Mouse (Mus musculus): Measurements from ENCODE around the gene Adarb1.
A peak's percentile ranks its signal among the peaks of the same experiment; 100 is the strongest.
"Not testable (repeated sequence)": the region's sequence is repeated elsewhere in the genome, so short reads cannot be mapped to it uniquely, and the experiment has no call there.

Gene Adarb1

DNA sequence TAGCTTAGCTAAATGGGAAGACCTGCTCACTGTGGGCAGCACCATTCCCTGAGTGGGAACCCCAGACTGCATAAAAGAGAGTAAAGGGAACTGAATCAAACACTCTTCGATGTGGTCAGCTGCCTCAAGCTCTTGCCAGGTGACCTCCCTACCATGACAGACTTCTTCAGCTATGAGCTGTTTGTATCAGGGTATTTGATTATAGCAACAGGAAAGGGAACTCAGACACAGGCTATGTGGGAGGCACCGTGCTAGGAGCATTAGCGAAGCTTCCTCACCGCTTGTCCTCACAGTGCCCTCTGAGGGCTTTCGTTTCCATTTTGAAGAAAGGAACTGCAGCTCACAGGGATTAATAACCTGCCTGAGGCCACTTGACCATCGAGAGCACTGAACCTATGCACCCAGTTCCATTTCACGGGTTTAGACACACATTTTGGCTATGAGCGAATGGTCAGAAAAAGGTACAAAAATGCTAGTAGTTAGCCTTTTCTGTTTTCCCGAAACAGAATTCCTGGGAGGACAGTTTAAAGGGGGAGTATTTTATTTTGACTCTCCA lies 103.3 kb downstream of the Adarb1 start:
- no peak for DNase-seq (ENCODE audit: low spot score)

DNA sequence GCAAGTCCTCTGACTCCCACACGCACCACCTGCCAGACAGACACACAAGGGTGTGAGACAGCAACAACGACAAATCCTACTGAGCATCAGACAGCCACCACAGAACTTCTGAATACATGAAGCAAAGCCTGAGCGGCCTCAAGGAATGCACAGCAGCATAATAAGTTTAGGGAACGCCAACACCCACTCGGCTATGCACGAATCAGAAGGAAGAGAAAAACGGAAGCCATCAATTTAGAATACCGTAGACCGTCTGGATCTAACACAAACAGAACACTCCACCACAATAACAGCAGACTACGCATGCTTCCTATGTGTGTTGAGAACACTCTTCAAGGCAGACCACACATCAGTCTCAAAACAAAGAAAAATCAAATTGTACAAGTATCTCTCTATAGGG lies 109.1 kb downstream of the Adarb1 start:
- no peak for DNase-seq (ENCODE audit: low spot score)

DNA sequence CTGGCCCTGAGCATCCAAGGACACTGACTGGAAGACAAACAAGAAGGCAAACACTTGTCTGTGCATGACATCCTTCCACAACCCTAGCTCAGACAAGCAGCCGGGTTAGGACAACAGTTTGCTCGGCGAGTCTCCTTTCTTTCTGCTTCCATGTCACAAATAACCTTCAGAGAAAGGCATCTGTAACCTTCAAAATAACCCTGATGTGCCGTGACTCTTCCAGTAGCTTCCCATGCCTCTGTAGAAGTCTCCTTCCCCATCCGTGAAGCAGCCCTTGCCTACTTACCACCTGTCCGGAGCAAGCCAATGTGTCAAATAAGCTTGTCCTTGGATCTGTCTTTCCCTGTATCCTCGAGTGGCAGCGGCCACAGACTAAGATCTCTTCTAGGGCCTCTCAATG lies 112.3 kb downstream of the Adarb1 start:
- DNase-seq (ENCODE audit: low spot score) = no peak

DNA sequence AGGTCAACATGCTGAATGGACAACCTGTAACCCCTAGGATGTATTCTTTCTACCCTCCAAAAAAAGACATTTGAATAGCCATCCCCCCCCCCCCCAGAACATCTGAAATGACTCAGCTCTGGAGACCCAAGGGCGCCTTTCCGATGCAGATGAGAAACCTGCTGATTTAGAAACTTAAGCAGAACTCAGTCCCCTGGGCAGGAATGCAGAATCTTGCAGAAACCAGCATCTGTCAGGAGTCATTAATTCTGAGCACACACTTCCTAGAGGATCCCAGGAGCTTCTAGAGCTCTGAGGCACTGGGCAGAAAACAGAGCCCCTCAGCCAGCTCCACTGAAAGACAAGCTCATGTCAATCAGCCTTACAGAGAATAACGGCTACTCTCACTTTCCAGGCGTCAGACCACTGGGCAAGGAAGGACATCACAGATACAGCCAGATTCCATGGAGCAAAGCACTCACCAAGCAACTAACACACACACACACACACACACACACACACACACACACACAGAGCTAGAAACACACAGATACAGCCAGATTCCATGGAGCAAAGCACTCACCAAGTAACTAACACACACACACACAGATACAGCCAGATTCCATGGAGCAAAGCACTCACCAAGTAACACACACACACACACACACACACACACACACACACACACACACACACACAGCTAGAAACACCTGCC lies 113.1 kb downstream of the Adarb1 start:
- no peak for DNase-seq (ENCODE audit: low spot score)

DNA sequence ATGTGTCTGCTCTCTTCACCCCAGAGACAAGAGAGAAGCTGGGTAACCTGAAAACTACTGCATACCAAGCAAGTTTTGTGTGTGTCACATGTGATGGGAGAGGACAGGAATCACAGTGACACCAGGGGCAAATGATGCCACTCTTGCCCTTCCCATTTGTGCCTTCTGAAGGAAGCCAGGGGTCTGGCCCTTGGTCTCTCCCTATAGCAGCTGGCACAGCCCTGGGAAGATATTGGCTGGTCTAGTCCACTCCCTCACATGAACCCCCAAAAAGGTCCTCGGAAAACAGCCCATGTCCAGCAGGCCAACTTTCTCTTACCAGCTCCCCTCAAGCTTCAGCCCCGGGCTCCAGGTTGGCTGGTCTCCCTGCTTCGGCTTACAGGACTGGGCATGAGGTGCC lies 113.7 kb downstream of the Adarb1 start:
- no peak for DNase-seq (ENCODE audit: low spot score)

DNA sequence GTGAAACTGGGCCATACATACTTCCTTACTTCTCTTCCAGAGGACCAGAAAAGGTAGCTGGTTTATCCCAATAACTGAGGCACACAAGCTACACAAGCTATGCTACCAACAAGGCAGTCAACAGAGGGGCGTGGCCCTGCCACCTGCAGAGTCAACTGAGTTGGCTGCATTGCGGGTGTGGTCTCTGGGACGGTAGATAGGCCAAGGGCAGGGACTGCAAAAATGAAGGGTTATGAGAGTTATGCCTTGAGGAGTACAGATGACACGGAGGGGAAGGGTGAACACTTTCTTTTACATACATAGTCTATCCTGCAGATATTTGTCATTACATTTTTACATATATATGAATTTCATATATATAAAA lies 117.2 kb downstream of the Adarb1 start:
- DNase-seq (ENCODE audit: low spot score) = no peak

DNA sequence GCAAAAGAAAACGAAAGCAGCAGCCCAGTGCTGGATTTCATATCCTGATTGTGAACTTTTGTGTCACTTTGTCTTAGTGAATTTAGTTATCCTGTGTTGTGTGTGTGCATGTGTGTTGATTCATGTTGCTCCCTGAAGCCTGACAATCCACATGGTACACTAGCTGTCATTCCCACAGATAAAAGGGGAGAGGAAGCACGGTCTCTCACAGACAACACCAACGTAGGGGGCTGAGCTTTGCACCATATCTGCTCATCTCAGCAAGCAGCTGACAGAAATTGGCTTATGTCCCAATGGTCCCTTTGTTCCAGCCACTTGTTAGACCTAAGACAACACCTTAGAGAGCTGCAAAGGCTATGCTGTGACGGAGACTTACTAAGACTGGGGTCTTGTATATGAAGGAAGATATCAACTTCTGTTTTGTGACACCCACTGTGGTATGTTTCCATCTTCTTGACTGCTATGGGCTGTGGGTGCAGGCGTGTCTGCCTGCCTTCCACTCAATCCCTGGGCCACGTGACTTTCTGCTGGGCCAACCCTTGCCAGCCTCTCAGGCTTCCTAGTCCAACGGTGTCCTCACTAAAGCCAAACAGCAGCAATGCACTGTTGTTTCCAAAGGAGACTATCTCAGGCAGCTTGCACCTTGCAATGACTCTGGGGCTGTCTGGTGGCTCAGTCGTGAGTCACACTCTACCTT lies 117.7 kb downstream of the Adarb1 start:
- no peak for DNase-seq (ENCODE audit: low spot score)

DNA sequence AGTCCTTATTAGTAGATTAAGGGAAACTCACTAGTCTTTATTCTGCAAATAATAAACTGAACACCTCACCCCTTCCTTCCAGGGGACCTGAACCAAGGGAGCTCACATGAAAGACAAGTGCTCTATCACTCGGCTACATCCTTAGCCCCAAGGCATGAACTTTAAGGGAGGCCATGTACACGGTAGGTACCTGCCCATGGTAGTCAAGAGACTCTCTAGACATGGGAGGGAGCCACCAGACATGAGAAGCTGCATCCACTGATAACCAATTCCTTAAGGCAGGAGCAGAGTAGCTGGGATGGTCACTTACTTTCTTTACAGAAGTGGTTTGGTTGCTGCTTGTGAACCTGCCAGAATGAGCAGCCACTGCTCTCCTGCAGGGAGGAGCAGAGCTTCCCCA lies 118.9 kb downstream of the Adarb1 start:
- no peak for DNase-seq (ENCODE audit: low spot score)

DNA sequence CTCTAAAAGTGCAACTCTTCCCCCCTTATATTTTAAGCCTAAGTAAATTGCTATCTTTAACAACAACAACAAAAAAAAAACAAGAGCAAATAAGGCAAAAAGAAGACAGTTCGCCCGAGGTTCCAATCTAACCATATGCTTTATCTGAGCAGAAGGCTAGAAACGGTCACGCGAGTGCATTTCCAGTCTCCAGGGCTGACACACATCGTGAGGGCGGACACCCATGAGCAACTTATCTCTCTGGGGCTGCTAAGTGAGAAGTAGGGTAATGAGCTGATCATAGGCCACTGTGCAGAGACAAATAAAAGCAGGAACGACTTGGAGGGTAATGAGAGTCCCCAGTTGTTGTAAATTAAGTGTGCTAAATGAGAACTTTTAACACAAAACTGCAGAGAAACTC lies 119.4 kb downstream of the Adarb1 start:
- no peak for DNase-seq (ENCODE audit: low spot score)

DNA sequence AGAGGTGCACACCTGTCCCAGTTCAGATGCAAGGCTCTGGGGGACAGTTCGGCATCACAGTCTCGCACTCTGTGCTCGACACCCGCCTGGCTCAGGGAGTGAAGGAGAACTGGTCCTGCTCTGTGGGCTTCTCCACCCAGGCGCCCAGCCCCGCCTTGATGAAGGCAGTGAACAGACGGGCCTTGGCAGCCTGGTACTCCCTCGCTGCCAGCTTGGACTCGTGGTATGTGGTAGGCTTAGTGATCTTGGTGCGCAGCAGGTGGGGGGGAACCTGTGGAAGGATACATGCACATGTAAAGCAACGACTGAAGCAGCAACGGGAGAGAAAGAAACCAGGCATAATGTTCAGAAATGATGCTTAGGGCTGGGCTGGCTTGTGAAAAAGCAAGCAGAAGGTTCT lies 123.4 kb downstream of the Adarb1 start:
- peak; percentile 51 for DNase-seq (ENCODE audit: low spot score)

DNA sequence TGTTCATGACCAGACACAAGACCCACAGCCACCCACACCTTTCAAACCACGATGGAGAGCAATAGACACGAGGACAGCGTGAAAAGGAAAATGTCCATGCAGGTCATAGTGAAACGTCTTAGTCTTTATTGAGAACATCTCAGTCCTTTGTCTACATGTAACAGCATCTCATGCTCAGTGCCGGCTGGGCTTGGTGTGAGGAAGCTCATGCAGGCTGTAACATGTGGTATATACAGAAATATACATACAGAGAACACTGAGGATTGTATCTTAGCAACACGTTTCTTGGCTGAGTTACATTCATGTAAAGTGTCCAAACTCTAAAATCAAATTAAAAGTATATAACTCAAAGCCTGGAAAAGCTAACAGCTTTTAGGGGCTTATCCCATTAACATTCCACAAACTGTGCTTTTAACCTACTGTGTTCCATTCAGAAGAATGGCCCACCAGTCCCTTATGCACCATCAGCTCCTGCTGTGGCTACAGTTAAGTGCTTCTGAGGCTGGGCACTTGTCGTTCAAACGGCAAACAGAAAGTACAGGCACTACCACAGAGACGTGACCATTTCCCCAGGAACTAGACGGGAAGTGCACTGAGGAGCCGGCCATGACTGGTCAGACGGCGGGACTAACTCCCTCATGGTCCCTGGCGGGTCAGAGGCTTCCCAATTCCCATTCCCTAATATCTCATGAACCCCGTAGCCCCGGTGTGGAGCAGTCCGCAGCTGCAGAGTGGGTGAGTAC lies 127.3 kb downstream of the Adarb1 start:
- no peak for DNase-seq (ENCODE audit: low spot score)

DNA sequence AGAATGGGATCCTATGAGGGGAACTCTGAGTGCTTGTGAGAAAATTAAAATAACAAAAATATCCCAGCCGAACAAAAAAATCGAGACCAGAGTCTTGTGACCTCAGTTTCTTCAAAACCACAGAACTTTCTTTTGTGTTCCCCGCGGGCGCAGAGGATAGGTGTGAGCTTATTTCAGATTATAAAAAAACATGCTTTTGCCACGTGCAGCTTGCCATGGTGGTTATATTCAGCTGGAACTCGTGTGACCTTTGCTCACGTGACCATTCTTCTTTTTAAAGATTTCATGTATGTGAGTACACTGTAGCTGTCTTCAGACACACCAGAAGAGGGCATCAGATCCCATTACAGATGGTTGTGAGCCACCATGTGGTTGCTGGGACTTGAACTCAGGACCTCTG lies 128.5 kb downstream of the Adarb1 start:
- no peak for DNase-seq (ENCODE audit: low spot score)

DNA sequence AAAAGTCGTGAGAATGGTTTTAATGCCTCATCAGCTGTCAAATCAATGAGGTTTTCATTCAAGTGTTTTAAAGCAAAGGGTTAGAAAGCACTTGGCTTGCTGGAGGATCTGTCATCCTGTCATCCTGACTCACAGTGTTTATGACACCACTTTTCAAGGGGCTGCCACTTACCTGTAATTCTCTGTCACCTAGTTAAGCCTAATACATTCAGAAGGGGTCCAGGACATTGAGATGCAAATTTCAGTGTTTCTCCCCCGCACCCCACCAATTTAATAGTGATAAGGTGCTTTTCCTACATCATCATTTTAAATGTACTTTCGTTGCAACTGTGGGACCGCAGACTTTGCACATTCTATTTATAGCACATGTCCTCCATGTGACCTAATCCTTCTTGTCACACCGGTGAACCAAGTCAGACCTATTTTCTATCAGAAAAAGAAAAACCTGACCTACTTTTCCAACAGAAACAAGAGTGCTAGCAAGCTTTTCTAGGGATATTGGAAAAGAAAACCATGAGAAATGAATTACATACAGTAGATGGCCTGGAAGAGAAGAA lies 129.4 kb downstream of the Adarb1 start:
- no peak for DNase-seq (ENCODE audit: low spot score)

DNA sequence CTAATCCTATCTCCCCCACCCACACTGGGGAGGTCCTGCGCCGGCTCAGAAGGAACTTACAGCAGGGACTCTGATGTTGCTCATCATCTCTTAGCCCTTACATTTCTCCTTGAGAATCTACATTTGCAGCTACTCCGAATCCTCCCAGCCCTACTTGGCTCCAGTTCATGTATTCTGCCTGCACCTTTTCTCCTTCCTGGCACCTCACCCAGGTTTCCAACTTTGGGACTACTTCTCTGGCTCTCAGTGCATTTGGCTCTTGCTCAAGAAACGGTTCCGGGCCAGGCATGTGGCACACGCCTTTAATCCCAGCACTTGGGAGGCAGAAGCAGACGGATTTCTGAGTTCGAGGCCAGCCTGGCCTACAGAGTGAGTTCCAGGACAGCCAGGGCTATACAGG lies 130.4 kb downstream of the Adarb1 start:
- no peak for DNase-seq (ENCODE audit: low spot score)

DNA sequence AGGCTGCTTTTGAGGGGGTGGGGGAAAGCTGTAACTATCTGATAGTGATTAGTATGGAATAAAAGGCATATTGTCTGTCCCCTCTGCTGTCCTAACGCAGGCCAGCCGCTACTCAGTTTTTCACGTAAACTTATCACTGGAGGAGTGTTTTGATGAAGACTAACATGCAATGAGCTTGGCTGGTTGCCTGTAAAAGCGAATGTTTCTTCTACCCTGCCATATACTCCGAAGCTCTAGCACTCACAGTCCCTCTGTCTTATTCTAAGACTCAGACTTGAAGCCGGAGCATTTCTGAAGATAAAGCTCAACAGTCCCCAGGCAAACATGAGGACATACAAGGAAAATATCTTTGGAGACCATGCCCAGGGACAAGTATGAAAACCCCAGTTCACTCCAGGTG lies 133.2 kb downstream of the Adarb1 start:
- DNase-seq (ENCODE audit: low spot score) = no peak

DNA sequence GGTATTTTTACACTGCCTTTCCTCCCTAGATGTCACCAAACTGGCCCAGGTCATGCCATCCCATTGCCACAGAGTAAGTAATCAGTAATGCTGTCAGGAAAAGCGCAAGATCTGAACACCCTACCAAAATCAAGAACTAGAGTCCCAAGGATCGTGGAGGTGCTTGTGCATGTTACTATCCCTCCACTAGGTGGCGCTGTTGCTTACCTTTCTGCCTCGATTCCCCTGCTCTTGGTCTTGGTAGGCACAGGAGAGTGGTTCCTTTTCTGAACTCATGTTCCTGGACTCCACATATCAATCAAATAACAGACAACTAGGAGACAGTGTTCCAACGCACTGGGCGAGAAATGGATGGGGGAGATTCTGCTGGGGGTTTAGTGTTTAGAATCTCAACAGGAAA lies 135.2 kb downstream of the Adarb1 start:
- peak; percentile 77 for DNase-seq (ENCODE audit: low spot score)

DNA sequence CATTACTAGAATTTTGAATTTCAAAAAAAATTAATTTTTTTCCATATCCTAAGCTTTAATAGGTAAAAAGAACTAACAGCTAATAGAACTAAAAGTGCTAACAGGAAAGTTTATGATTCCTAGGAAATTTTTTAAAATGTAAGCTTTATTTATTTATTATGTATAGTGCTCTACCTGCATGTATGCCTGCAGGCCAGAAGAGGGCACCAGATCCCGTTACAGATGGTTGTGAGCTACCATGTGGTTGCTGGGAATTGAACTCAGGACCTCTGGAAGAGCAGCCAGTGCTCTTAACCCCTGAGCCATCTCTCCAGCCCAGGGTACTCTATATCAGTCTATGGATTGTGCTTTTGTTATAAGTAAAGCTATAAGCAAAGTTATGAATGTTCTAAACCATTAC lies 136.0 kb downstream of the Adarb1 start:
- DNase-seq (ENCODE audit: low spot score) = not testable (repeated sequence)

DNA sequence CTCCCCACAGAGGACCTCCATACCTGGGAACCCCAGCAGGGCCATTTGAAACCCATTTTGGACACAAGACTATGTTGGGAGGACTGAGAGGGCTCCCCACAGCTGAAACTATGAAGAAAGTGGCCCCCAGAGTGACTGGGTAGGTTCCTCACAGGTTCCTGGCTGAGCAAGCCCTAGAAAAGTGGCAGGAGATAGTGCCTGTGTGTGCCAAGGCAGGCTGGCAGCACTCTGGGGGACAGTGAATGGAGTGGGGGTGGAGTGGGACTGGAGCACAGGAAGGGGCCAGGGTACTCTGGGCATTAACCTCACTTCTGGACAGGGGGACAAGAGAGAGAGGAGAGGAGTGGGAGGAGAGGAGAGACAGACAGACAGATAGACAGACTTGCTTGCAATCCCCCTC lies 144.3 kb downstream of the Adarb1 start:
- no peak for DNase-seq (ENCODE audit: low spot score)

DNA sequence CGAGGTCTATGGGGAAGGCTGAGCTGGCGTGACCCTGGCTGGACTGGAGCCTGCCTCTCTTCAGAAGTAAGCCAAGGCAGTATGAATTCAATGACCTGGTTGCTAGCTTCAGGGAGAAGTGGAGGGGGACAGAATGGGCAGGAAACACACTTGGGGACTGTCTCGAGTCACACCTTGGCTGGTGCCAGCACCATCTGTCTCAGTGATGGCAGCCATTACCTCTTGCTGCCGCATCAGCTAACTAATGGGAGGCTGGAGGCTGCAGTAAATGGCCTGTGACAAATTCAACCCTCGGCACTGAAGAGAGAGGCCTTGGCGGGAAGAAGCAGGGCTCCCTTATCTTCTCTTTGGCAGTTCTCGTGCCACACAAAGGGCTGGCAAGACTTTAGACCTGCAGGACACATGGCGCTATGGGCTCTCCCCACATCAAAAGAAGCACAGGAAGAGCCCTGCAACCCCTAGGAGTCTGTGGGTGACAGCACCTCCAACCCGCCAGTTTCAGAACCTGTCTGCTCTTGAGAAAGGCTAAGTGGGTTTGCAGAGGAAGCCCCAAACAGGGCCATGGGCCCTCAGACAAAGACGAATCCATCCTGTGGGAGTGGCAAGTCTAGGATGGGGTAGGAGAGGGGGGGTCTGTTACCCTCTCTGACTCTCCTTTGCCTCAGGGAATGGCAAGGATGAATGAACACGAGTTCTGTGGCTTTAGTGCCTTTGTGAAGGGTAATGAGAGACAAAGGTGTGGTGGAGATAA lies 144.9 kb downstream of the Adarb1 start:
- peak; percentile 2 for DNase-seq (ENCODE audit: low spot score)

DNA sequence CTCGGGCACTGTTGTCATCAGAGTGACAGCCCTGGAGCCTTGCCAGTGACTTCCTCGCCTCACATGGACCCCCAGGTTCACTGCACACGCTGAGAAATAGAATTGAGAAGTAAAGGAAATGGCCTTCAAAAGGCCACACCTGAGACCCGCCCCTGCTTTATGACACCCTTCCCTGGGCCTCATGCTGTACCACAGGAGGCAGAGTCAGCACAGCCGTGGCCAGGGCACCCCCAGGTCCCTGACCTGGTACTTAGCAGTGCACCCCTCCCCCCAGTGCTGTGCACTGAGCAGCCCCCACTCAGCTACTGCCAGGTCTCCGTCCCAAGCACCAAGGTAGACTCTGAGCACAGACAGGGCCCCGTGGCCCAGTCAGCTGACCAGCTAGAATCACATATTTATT lies 148.9 kb downstream of the Adarb1 start:
- no peak for DNase-seq (ENCODE audit: low spot score)

DNA sequence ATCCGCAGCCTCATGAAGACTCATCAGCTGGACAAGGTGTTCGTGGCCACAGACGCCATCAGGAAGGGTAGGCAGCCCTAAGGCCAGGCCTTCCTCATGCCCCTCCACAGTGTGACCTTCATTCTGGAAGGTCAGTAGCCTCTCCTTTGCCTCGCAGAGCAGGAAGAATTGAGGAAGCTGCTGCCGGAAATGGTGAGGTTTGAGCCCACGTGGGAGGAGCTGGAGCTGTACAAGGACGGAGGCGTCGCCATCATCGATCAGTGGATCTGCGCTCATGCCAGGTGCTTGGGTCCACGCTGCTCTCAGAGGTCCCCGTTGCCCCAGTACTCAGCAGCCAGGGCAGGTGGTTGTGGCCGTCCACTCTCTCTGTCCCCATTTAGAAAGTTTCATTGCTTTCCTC lies 151.0 kb downstream of the Adarb1 start:
- DNase-seq (ENCODE audit: low spot score) = peak; percentile 3

DNA sequence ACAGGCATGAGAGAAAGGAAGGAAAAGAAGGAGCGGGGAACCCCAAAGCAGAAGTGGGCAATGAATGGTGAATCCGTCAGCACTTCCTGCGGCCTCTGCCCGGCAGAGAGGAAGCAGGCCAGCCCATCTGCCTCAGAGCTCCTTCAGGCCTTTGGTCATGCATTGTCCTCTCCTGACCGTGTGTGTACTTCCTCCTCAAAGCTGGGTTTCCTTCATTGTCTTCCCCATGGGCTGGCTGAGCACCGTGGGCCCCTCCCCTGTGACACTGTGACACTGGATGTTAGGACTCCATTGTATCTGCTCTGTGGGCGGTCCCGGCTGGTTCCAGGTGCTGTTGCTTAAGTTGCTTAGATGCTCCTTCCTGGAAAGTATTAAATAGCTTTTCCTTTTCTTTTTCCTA lies 151.8 kb downstream of the Adarb1 start:
- peak; percentile 38 for DNase-seq (ENCODE audit: low spot score)

Data from layer of hippocampus, adult 11-12 months (tissue).